Mouse (Mus musculus) bone marrow, adult 2 months (tissue): Measurements from ENCODE around the gene Arhgap19.

Experiments used
- CTCF ChIP-seq: fragments of 200-500 bp; IDR thresholded peaks from 2 replicates; pipeline ENCODE4 v1.5.1; 2011; ENCODE audit warnings: low read length, control low read depth; ENCODE audit not compliant: control insufficient read depth, insufficient read depth
- POLR2A ChIP-seq: fragments of 200-500 bp; IDR thresholded peaks from 2 replicates; pipeline ENCODE4 v1.6.1; 2011; ENCODE audit warnings: low read depth, mild to moderate bottlenecking, control low read depth, low read length, borderline replicate concordance; ENCODE audit not compliant: control insufficient read depth

DNA sequence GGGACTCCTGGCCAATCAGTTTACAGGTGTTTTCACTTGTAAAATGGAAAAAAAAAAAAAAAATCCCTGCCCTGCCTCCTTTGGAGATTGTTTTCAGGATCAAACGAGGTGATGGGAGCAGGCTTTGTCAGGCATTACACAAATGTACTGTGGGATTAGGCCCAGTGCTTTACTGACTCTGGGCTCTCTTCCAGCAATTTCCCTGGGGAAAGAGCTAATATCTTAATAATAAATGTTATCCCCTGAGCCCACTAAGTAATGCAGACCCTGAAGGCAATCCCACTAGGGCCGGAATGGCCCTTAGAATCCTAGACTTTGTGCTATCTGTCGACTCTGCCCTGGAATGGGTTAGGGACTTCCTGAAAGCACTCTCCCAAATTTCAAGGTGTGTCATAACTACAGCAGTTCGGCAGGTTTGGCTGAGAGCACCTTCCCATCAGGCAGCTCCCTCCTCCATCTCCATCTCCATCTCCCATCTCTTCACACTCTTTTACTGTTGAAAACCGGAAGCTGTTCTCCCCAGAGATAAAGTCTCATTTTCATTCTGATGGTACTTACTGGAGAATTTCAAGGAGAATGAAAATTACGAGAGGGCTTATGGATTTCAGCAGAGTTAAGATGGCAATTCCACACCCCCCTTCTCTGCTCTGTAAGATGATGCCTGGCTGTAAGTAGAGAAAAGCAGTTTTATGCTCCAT, 48.3 kb upstream of the Arhgap19 start:
- no peak for TF ChIP-seq CTCF
- TF ChIP-seq POLR2A = no peak
